Mouse (Mus musculus): ENCODE data around the gene Phactr3.

GRCm38 (mm10) chr2:178270794-178271193 lies 152.0 kb downstream of the Phactr3 start:
- TF ChIP-seq CTCF (IDR thresholded peaks at IDR 0.05; ENCODE audit: low read depth, low read length) (no peak), POLR2A (IDR thresholded peaks at IDR 0.05; ENCODE audit: insufficient read depth, low read length) (no peak), EP300 (IDR thresholded peaks at IDR 0.05; ENCODE audit: insufficient read depth, low read depth, low read length) (no peak)

All from ES-Bruce4 (cell line).